Mouse (Mus musculus) C2C12 (cell line): ENCODE measurements around the gene Dgkg.

Source experiments
- CEBPB ChIP-seq: IDR thresholded peaks from one replicate; pipeline ENCODE4 v1.6.1; 2011; ENCODE audit warnings: low read depth, mild to moderate bottlenecking, control low read depth, moderate library complexity
- CTCF ChIP-seq: IDR thresholded peaks from one replicate; pipeline ENCODE4 v1.5.1; 2011; ENCODE audit not compliant: control insufficient read depth, insufficient read depth, insufficient read length
- FOSL1 ChIP-seq: IDR thresholded peaks from one replicate; pipeline ENCODE4 v1.8.0; 2011; ENCODE audit warnings: mild to moderate bottlenecking, low read length; ENCODE audit not compliant: poor library complexity, insufficient read depth, severe bottlenecking
- MAX ChIP-seq: IDR thresholded peaks from one replicate; pipeline ENCODE4 v1.6.1; 2011; ENCODE audit warnings: mild to moderate bottlenecking, control low read depth
- USF1 ChIP-seq: IDR thresholded peaks from one replicate; pipeline ENCODE4 v1.6.1; 2011; ENCODE audit warnings: low read depth, mild to moderate bottlenecking, control low read depth, moderate library complexity

- TF ChIP-seq CTCF (no peak), USF1 (no peak), FOSL1 (no peak), MAX (no peak), CEBPB (no peak)
These were observed 25.7 kb upstream of the Dgkg start for GRCm38 (mm10) chr16:22682727-22683126.
